Mouse (Mus musculus): Measurements from ENCODE around the gene Flot1.

Flot1 gene

GRCm38 (mm10) chr17:35866911-35867890 lies 44.2 kb downstream of the Flot1 start:
- no peak for DNase-seq (ENCODE audit: low spot score in 2 of 2)

DNA sequence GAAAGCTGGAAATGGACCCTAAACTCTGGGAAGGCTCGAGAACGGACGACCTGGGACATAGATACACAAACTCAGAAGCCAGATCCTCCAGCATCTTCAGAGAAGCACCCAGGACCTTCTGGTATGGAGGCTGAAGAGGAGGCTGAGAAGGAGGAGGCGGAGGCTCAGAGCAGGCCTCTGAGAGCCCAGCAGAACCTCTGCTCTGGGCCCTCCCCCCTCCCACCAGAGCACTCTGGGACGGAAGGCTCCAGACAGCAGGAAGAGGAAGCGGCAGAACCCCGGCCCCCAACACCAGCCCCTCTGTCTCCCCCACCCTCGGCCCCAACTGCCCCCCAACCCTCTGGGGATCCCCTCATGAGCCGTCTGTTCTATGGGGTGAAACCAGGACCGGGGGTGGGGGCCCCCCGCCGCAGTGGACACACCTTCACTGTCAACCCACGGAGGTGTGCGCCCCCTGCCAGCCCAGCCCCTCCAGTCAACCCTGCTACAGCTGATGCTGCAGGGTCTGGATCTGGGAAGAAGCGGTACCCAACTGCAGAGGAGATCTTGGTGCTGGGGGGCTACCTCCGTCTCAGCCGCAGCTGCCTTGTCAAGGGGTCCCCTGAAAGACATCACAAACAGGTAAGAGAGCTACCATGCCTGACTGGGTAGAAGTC lies 45.3 kb downstream of the Flot1 start:
- no peak for DNase-seq (ENCODE audit: low spot score in 2 of 2)

DNA sequence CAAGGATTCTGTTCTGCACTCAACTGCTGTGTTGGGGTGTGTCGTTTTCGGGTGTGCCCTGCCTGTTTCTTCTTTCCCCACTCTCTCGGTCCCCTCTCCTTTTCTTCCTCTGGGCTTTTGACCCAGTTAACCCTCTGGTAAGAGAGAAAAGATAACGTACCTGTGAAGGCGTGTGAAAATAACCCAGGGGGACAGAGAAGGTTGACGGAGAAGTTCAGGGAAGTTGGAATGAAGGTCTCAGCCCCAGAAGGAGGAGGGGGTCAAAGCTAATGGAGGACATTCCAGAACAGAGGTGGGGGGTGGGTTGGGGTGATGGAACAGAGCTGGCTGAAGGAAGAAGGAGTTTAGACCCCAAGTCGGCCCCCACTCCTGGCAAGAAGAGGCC lies 45.9 kb downstream of the Flot1 start:
- no peak for DNase-seq (ENCODE audit: low spot score in 2 of 2)

DNA sequence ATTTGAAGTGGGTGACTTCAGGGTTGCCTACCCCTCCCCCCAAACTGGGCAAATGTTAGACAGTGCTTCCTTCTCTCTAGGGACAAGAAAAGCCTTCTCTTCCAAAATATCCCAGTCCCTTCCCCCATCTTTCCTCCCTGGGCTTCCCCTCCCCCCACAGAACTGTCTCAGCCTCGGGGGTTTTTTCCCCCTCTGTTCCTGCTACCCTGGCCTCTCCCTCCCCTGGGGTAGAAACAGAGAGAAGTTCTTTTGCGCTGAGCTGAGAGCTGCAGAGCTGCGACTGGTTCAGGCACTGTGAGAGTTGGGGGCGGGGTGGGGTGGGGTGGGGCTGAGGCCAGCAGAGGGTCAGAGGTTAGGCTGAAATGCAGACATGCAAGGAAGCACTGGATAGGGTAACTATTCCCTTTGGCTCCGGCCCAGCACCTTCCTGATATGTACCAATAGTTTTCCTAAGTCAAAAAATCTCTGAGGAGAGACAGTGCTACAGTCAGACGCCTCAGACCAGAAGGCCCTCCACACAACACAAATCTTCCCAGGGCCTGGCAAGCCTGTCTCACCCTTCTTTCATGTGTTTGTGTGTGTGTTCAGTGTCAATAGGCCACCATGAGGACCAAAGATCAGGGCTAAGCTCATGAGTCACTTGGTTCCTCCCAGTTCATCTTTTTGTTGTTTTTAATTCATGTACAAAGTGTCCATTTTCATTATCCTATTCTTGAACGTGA lies 46.5 kb downstream of the Flot1 start:
- DNase-seq (ENCODE audit: low spot score in 2 of 2), result no peak

- DNase-seq (ENCODE audit: low spot score in 2 of 2), result peak in 1 of 2 experiments; percentile 63
Observed at GRCm38 (mm10) chr17:35870151-35870883, 47.3 kb downstream of the Flot1 start.

- DNase-seq (ENCODE audit: low spot score in 2 of 2), result no peak
Observed at GRCm38 (mm10) chr17:35870884-35871696, 48.1 kb downstream of the Flot1 start.

DNA sequence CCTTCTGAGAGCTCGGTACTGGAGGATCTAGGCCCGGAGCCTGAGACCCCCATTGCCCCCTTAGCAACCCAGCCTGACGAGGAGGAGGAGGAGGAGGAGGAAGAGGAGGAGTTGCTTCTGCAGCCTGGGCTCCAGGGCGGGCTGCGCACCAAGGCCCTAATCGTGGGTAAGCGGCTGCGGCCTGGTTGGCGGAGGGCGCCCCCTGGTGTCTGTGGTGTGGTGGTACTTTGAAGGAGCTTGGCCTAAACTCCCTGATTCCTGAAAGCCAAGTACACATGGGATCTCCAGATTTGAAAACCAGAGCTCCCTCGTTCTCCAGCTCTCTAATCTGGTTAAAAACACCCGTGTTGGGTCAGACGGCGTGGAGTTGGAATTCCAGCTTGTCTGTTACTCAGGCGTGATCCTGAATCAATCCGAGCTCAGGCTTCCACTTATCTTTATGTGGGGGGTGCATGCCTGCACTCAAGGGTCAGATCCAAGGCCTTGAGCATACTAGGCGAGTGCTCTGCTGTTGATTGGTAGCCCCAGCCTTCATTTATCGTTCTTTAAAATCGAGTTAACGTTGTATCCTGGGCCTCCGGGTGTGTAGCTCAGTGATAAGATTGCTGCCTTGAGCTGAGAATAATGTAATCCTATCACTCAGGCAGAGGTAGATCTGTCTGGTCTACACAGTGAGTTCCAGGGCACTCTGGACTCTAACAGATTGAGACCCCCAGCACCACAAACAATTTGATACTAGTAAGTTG lies 50.9 kb downstream of the Flot1 start:
- DNase-seq (ENCODE audit: low spot score in 2 of 2), result peak; percentile 65 to 83

- DNase-seq (ENCODE audit: low spot score in 2 of 2), result peak in 1 of 2 experiments; percentile 49
Observed at GRCm38 (mm10) chr17:35874721-35875120, 51.7 kb downstream of the Flot1 start.

DNA sequence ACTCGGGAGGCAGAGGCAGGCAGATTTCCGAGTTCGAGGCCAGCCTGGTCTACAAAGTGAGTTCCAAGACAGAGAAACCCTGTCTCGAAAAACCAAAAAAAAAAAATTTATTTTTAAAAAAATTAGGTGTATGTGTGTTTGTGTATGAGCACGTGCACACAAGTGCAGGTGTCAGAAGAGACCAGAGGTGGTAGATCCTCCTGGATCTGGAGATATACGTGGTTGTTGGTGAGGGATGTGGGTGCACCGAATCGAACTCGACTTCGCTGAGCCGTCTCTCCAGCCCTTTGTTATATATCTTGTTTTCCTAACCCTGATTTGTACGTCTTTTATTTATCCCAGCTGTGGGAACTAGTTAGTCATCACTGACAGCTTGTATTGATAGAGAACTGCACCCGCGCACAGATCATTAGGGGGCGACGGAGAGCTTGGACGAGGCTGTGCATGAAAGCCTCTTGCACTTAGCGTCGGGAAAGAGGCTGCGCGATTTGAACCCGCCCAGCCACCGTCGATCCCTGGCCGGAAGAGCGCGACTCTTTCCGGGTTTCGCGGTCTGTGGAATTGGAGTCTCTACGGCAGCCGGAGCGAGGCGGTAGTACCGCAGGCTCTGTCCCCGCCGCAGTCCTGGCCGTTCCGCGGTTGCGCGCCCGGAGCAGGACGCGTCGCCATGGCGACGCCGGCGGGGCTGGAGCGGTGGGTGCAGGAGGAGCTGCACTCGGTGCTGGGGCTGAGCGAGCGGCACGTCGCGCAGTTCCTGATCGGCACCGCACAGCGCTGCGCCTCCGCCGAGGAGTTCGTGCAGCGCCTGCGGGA lies 56.4 kb downstream of the Flot1 start, which contains the start of gene Dhx16:
Gene Dhx16, plus strand, starts transcription at position 575 of the 813 bp plus-strand sequence.
- DNase-seq (ENCODE audit: low spot score in 2 of 2), result peak; percentile 91 to 93

Measured in frontal cortex, postnatal 14 days (tissue).